Mouse (Mus musculus): ENCODE measurements around the gene Mrpl21. TPM values are rescaled to one million over a fixed set of nuclear protein-coding genes. Genes with fewer than 3 reads are reported as not detected.

Gene Mrpl21
- 81.2 TPM for polyA plus RNA-seq (2012; fragmentation: generic; extraction: Trizol)

- H3K27me3 ChIP-seq (ENCODE audit: control insufficient read depth, insufficient read depth, insufficient read length), result no peaks in the 10 kb centered on the region
- peak within 1 kb of the TSS; percentile 31 for H3ac ChIP-seq (ENCODE audit: control insufficient read depth, insufficient read length)
- H3K4me3 ChIP-seq, result peak within 1 kb of the TSS; percentile 82
- H3K36me3 ChIP-seq (ENCODE audit: control insufficient read depth, insufficient read depth), result no peaks in the 10 kb centered on the region
- H3K79me2 ChIP-seq (ENCODE audit: control insufficient read depth, insufficient read depth), result peaks cover 28% of the 10 kb centered on the region
- peak within 1 kb of the TSS; percentile 99 for H3K4me2 ChIP-seq (ENCODE audit: low read depth)
- TF ChIP-seq MYOD1 (IDR thresholded peaks at IDR 0.05; ENCODE audit: control insufficient read depth in 1 of 3, insufficient read length in 2 of 3, low read depth in 2 of 3), result peak in 1 of 3 experiments; percentile 29
- no peak for TF ChIP-seq MAX (IDR thresholded peaks at IDR 0.05; ENCODE audit: low read depth)
- TF ChIP-seq POLR2AphosphoS2 (IDR thresholded peaks at IDR 0.05; ENCODE audit: insufficient read length, low read depth), result peak; percentile 82
- TF ChIP-seq REST (IDR thresholded peaks at IDR 0.05; ENCODE audit: insufficient read depth, insufficient read length), result peak; percentile 17
- no peak for TF ChIP-seq CEBPB (IDR thresholded peaks at IDR 0.05; ENCODE audit: insufficient read depth, poor library complexity, severe bottlenecking)
- TF ChIP-seq USF1 (IDR thresholded peaks at IDR 0.05; ENCODE audit: low read depth), result no peak
- peak; percentile 85 for TF ChIP-seq SRF (IDR thresholded peaks at IDR 0.05; ENCODE audit: control insufficient read depth, insufficient read length, low read depth)
- TF ChIP-seq E2F4 (IDR thresholded peaks at IDR 0.05; ENCODE audit: insufficient read depth), result peak; percentile 47
- peak in 2 of 3 experiments; percentile 4 to 38 for TF ChIP-seq MYOG (IDR thresholded peaks at IDR 0.05; ENCODE audit: control insufficient read depth in 1 of 3, insufficient read depth in 1 of 3, insufficient read length in 2 of 3, low read depth in 2 of 3)
- peak; percentile 83 for TF ChIP-seq POLR2A (IDR thresholded peaks at IDR 0.05; ENCODE audit: insufficient read length, low read depth)
- TF ChIP-seq TCF3 (IDR thresholded peaks at IDR 0.05; ENCODE audit: insufficient read length, low read depth), result no peak
- no peak for TF ChIP-seq TCF12 (IDR thresholded peaks at IDR 0.05; ENCODE audit: insufficient read depth, poor library complexity, severe bottlenecking)
These were observed at the start of gene Mrpl21, which contains the start of gene Ighmbp2 for GRCm38 (mm10) chr19:3282572-3283467. TSS of gene Mrpl21 (plus strand) at chr19:3282901. TSS of gene Ighmbp2 (minus strand) at chr19:3283017.

DNA sequence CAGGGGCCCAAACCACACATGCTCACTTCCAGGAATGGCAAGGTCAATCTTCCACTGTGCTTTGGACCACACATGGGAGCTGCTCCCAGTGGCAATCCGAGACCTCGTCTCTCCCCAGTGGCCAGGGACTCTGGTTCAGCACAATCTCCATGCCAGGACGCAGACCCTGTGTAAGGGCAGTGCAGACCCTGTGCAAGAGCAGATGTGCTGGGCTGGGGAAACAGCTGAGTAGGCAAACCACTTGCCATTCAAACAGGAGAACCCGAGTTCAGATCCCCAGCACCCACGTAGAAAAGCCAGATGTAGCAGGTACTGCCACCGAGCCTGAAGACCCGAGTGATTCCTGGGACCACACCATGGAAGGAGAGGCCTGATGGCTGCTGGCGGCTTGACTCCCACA, 22.7 kb upstream of the Mrpl21 start:
- Histone ChIP-seq H3K27me3 (ENCODE audit: control insufficient read depth, insufficient read depth, insufficient read length) (no peaks in the 10 kb centered on the region), H3K36me3 (ENCODE audit: control insufficient read depth, insufficient read depth) (no peaks in the 10 kb centered on the region), H3K4me2 (ENCODE audit: low read depth) (no peak overlapping the region), H3K79me2 (ENCODE audit: control insufficient read depth, insufficient read depth) (no peaks in the 10 kb centered on the region), H3ac (ENCODE audit: control insufficient read depth, insufficient read length) (no peak overlapping the region), H3K4me3 (no peak overlapping the region)
- TF ChIP-seq MAX (IDR thresholded peaks at IDR 0.05; ENCODE audit: low read depth) (no peak), CEBPB (IDR thresholded peaks at IDR 0.05; ENCODE audit: insufficient read depth, poor library complexity, severe bottlenecking) (no peak), POLR2AphosphoS2 (IDR thresholded peaks at IDR 0.05; ENCODE audit: insufficient read length, low read depth) (no peak), REST (IDR thresholded peaks at IDR 0.05; ENCODE audit: insufficient read depth, insufficient read length) (no peak), TCF3 (IDR thresholded peaks at IDR 0.05; ENCODE audit: insufficient read length, low read depth) (no peak), TCF12 (IDR thresholded peaks at IDR 0.05; ENCODE audit: insufficient read depth, poor library complexity, severe bottlenecking) (no peak), E2F4 (IDR thresholded peaks at IDR 0.05; ENCODE audit: insufficient read depth) (no peak), SRF (IDR thresholded peaks at IDR 0.05; ENCODE audit: control insufficient read depth, insufficient read length, low read depth) (no peak), POLR2A (IDR thresholded peaks at IDR 0.05; ENCODE audit: insufficient read length, low read depth) (no peak), USF1 (IDR thresholded peaks at IDR 0.05; ENCODE audit: low read depth) (no peak), MYOD1 (IDR thresholded peaks at IDR 0.05; ENCODE audit: control insufficient read depth in 1 of 3, insufficient read length in 2 of 3, low read depth in 2 of 3) (no peak), MYOG (IDR thresholded peaks at IDR 0.05; ENCODE audit: control insufficient read depth in 1 of 3, insufficient read depth in 1 of 3, insufficient read length in 2 of 3, low read depth in 2 of 3) (no peak)

GRCm38 (mm10) chr19:3260591-3260990, 22.1 kb upstream of the Mrpl21 start:
- Histone ChIP-seq H3K79me2 (ENCODE audit: control insufficient read depth, insufficient read depth) (no peaks in the 10 kb centered on the region), H3K27me3 (ENCODE audit: control insufficient read depth, insufficient read depth, insufficient read length) (no peaks in the 10 kb centered on the region), H3K4me2 (ENCODE audit: low read depth) (no peak overlapping the region), H3ac (ENCODE audit: control insufficient read depth, insufficient read length) (no peak overlapping the region), H3K36me3 (ENCODE audit: control insufficient read depth, insufficient read depth) (no peaks in the 10 kb centered on the region), H3K4me3 (no peak overlapping the region)
- TF ChIP-seq SRF (IDR thresholded peaks at IDR 0.05; ENCODE audit: control insufficient read depth, insufficient read length, low read depth) (no peak), CEBPB (IDR thresholded peaks at IDR 0.05; ENCODE audit: insufficient read depth, poor library complexity, severe bottlenecking) (no peak), E2F4 (IDR thresholded peaks at IDR 0.05; ENCODE audit: insufficient read depth) (no peak), MYOD1 (IDR thresholded peaks at IDR 0.05; ENCODE audit: control insufficient read depth in 1 of 3, insufficient read length in 2 of 3, low read depth in 2 of 3) (no peak), REST (IDR thresholded peaks at IDR 0.05; ENCODE audit: insufficient read depth, insufficient read length) (no peak), POLR2AphosphoS2 (IDR thresholded peaks at IDR 0.05; ENCODE audit: insufficient read length, low read depth) (no peak), POLR2A (IDR thresholded peaks at IDR 0.05; ENCODE audit: insufficient read length, low read depth) (no peak), MYOG (IDR thresholded peaks at IDR 0.05; ENCODE audit: control insufficient read depth in 1 of 3, insufficient read depth in 1 of 3, insufficient read length in 2 of 3, low read depth in 2 of 3) (no peak), USF1 (IDR thresholded peaks at IDR 0.05; ENCODE audit: low read depth) (no peak), MAX (IDR thresholded peaks at IDR 0.05; ENCODE audit: low read depth) (no peak), TCF12 (IDR thresholded peaks at IDR 0.05; ENCODE audit: insufficient read depth, poor library complexity, severe bottlenecking) (no peak), TCF3 (IDR thresholded peaks at IDR 0.05; ENCODE audit: insufficient read length, low read depth) (no peak)

- TF ChIP-seq POLR2AphosphoS2 (IDR thresholded peaks at IDR 0.05; ENCODE audit: insufficient read length, low read depth), result no peak
- TF ChIP-seq MYOG (IDR thresholded peaks at IDR 0.05; ENCODE audit: control insufficient read depth in 1 of 3, insufficient read depth in 1 of 3, insufficient read length in 2 of 3, low read depth in 2 of 3), result no peak
- TF ChIP-seq REST (IDR thresholded peaks at IDR 0.05; ENCODE audit: insufficient read depth, insufficient read length), result no peak
- TF ChIP-seq CEBPB (IDR thresholded peaks at IDR 0.05; ENCODE audit: insufficient read depth, poor library complexity, severe bottlenecking), result no peak
- TF ChIP-seq E2F4 (IDR thresholded peaks at IDR 0.05; ENCODE audit: insufficient read depth), result no peak
- no peak for TF ChIP-seq TCF3 (IDR thresholded peaks at IDR 0.05; ENCODE audit: insufficient read length, low read depth)
- no peak for TF ChIP-seq MAX (IDR thresholded peaks at IDR 0.05; ENCODE audit: low read depth)
- no peak for TF ChIP-seq SRF (IDR thresholded peaks at IDR 0.05; ENCODE audit: control insufficient read depth, insufficient read length, low read depth)
- no peak for TF ChIP-seq TCF12 (IDR thresholded peaks at IDR 0.05; ENCODE audit: insufficient read depth, poor library complexity, severe bottlenecking)
- TF ChIP-seq USF1 (IDR thresholded peaks at IDR 0.05; ENCODE audit: low read depth), result no peak
- no peak for TF ChIP-seq POLR2A (IDR thresholded peaks at IDR 0.05; ENCODE audit: insufficient read length, low read depth)
- TF ChIP-seq MYOD1 (IDR thresholded peaks at IDR 0.05; ENCODE audit: control insufficient read depth in 1 of 3, insufficient read length in 2 of 3, low read depth in 2 of 3), result no peak
These were observed 21.4 kb upstream of the Mrpl21 start for GRCm38 (mm10) chr19:3261336-3261735.

More at GRCm38 (mm10) chr19:3261336-3261735, 21.4 kb upstream of the Mrpl21 start:
- Histone ChIP-seq H3K4me3 (no peak overlapping the region), H3K36me3 (ENCODE audit: control insufficient read depth, insufficient read depth) (no peaks in the 10 kb centered on the region), H3K27me3 (ENCODE audit: control insufficient read depth, insufficient read depth, insufficient read length) (no peaks in the 10 kb centered on the region), H3K79me2 (ENCODE audit: control insufficient read depth, insufficient read depth) (no peaks in the 10 kb centered on the region), H3ac (ENCODE audit: control insufficient read depth, insufficient read length) (no peak overlapping the region), H3K4me2 (ENCODE audit: low read depth) (no peak overlapping the region)
